Comparison of ENCODE assay signal across 12 mouse cellular contexts in the genomic region with DNA sequence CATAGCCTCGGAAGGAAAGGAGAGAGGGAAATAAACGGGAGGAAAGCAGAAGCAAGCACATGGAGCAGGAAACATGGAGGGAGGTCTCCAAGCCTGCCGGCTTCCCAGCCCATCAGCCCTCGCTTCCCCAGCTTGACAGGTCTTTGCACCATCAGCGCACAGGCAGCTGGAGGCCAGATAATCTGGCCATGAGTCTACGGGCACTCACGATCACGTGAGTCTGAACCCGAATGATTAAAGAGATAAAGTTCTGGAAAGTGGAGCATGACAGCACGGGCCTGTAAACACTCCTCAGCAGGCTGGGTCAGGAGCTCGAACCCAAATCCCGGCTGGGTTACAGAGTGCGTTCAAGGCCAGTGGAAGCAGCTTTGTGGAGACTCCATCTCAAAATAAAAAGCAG. TPM values are rescaled to one million over a fixed set of nuclear protein-coding genes. Genes with fewer than 3 reads are reported as not detected.
DNase-seq lines count a peak whose midpoint lies in the region; ATAC-seq and TF ChIP-seq lines count a peak whose summit lies in the region.
"Had no signal": no experiment of that assay in that cellular context is flagged by ENCODE, and none has a peak within 500 bp of the region (broad histone marks: within the 10 kb centered on the region; RNA-seq: fewer than 3 reads in every experiment).

No protein-coding gene starts in this region.

- H3K27ac ChIP-seq in lung, embryonic 16.5 days (ENCODE audit: low read length) = no peak overlapping the region
- H3K27ac ChIP-seq in embryonic facial prominence, embryonic 10.5 days (replicated peaks) = peak overlapping the region; percentile 19; the same call in 1 of the 2 replicates
- no peak overlapping the region for H3K27ac ChIP-seq in liver, postnatal 0 days (ENCODE audit: low read depth)
- no peak overlapping the region for H3K27ac ChIP-seq in midbrain, postnatal 0 days (ENCODE audit: low read depth, low read length)
- H3K27ac ChIP-seq: embryonic facial prominence, embryonic 15.5 days had no signal

- H3K27me3 ChIP-seq in lung, embryonic 16.5 days (ENCODE audit: control insufficient read depth, insufficient read depth, low read depth, low read length) = no peaks in the 10 kb centered on the region
- H3K27me3 ChIP-seq in embryonic facial prominence, embryonic 10.5 days (replicated peaks; ENCODE audit: low read depth, poor library complexity, severe bottlenecking) = no peaks in the 10 kb centered on the region
- no peaks in the 10 kb centered on the region for H3K27me3 ChIP-seq in liver, postnatal 0 days (ENCODE audit: insufficient read depth, low read length)
- H3K27me3 ChIP-seq in midbrain, postnatal 0 days (ENCODE audit: insufficient read depth, low read length) = no peaks in the 10 kb centered on the region
- H3K27me3 ChIP-seq: embryonic facial prominence, embryonic 15.5 days had no signal

- H3K9ac ChIP-seq in lung, embryonic 16.5 days (ENCODE audit: low read length) = no peak overlapping the region
- 0 out of 2 replicates have a peak overlapping the region, but pooled peaks have one; percentile 16 for H3K9ac ChIP-seq in liver, postnatal 0 days (replicated peaks)
- no peak overlapping the region for H3K9ac ChIP-seq in midbrain, postnatal 0 days (replicated peaks; ENCODE audit: low read length, poor library complexity, severe bottlenecking)
- H3K9ac ChIP-seq: embryonic facial prominence, embryonic 15.5 days had no signal

- no peak for TF ChIP-seq CTCF in liver, postnatal 0 days (IDR thresholded peaks at IDR 0.05; ENCODE audit: low read depth)
- TF ChIP-seq CTCF in midbrain, postnatal 0 days (IDR thresholded peaks at IDR 0.05) = no peak

- 32% methylated on average over 13 of the region's 13 CpGs for WGBS in lung, embryonic 16.5 days
- WGBS in embryonic facial prominence, embryonic 10.5 days = 88% methylated on average over 13 of the region's 13 CpGs
- 49% methylated on average over 13 of the region's 13 CpGs for WGBS in liver, postnatal 0 days (ENCODE audit: insufficient replicate concordance)
- WGBS in midbrain, postnatal 0 days = 79% methylated on average over 13 of the region's 13 CpGs

- H3K4me2 ChIP-seq in lung, embryonic 16.5 days (ENCODE audit: low read depth, low read length) = no peak overlapping the region
- peak overlapping the region; percentile 70 for H3K4me2 ChIP-seq in liver, postnatal 0 days (ENCODE audit: low read depth, low read length)
- H3K4me2 ChIP-seq in midbrain, postnatal 0 days (ENCODE audit: low read depth, low read length, poor library complexity, severe bottlenecking) = no peak overlapping the region
- H3K4me2 ChIP-seq: embryonic facial prominence, embryonic 15.5 days had no signal

- peak; percentile 9 for DNase-seq in embryo, embryonic 10 days (ENCODE audit: low spot score)
- DNase-seq in embryo, embryonic 10.5 days (ENCODE audit: low spot score) = no peak
- DNase-seq in lung, adult 18-20 months = no peak
- DNase-seq in embryonic facial prominence, embryonic 10.5 days (ENCODE audit: low spot score) = no peak
- DNase-seq in liver, postnatal 0 days = peak; percentile 37
- DNase-seq in midbrain, postnatal 0 days (ENCODE audit: low spot score) = no peak
- no peak for DNase-seq in urinary bladder, postnatal 4 days (ENCODE audit: low spot score in 2 of 2)
- DNase-seq: cerebellum, postnatal 36 days; heart, adult 18-20 months had no signal

- no peaks in the 10 kb centered on the region for H3K36me3 ChIP-seq in lung, embryonic 16.5 days (ENCODE audit: control insufficient read depth, insufficient read depth, low read length)
- H3K36me3 ChIP-seq in embryonic facial prominence, embryonic 10.5 days (replicated peaks) = no peaks in the 10 kb centered on the region
- H3K36me3 ChIP-seq in liver, postnatal 0 days (replicated peaks; ENCODE audit: insufficient read depth, low read length) = no peaks in the 10 kb centered on the region
- H3K36me3 ChIP-seq in midbrain, postnatal 0 days (ENCODE audit: insufficient read depth, low read length) = no peaks in the 10 kb centered on the region
- H3K36me3 ChIP-seq: embryonic facial prominence, embryonic 15.5 days had no signal

- no peaks in the 10 kb centered on the region for H3K9me3 ChIP-seq in lung, embryonic 16.5 days (ENCODE audit: control insufficient read depth, low read length)
- no peaks in the 10 kb centered on the region for H3K9me3 ChIP-seq in embryonic facial prominence, embryonic 10.5 days
- no peaks in the 10 kb centered on the region for H3K9me3 ChIP-seq in liver, postnatal 0 days (ENCODE audit: low read length)
- H3K9me3 ChIP-seq in midbrain, postnatal 0 days (ENCODE audit: low read length) = no peaks in the 10 kb centered on the region
- H3K9me3 ChIP-seq: embryonic facial prominence, embryonic 15.5 days had no signal

- TF ChIP-seq EP300 in liver, postnatal 0 days (IDR thresholded peaks at IDR 0.05; ENCODE audit: low read depth) = peak; percentile 54

- H3K4me1 ChIP-seq in lung, embryonic 16.5 days (replicated peaks; ENCODE audit: control insufficient read depth, insufficient read depth, low read length) = no peaks in the 10 kb centered on the region
- peaks cover 28% of the 10 kb centered on the region for H3K4me1 ChIP-seq in embryonic facial prominence, embryonic 10.5 days
- peaks cover 8% of the 10 kb centered on the region for H3K4me1 ChIP-seq in liver, postnatal 0 days (ENCODE audit: insufficient read depth)
- H3K4me1 ChIP-seq in midbrain, postnatal 0 days (ENCODE audit: insufficient read depth, low read length) = no peaks in the 10 kb centered on the region
- H3K4me1 ChIP-seq: embryonic facial prominence, embryonic 15.5 days had no signal

- no peak overlapping the region for H3K4me3 ChIP-seq in lung, embryonic 16.5 days (ENCODE audit: low read length)
- no peak overlapping the region for H3K4me3 ChIP-seq in embryonic facial prominence, embryonic 10.5 days
- H3K4me3 ChIP-seq in liver, postnatal 0 days (ENCODE audit: low read depth, low read length) = peak overlapping the region; percentile 53
- no peak overlapping the region for H3K4me3 ChIP-seq in midbrain, postnatal 0 days (ENCODE audit: low read depth, low read length)
- H3K4me3 ChIP-seq: embryonic facial prominence, embryonic 15.5 days had no signal

- 0 out of 2 replicates have a peak, but pooled peaks have one; percentile 44 for ATAC-seq in lung, embryonic 16.5 days (ENCODE audit: low read depth)
- peak; percentile 4; the same call in 1 of the 2 replicates for ATAC-seq in liver, postnatal 0 days
- no peak for ATAC-seq in midbrain, postnatal 0 days (ENCODE audit: low FRiP score)
- ATAC-seq: intestine, postnatal 0 days had no signal

RNA-seq across cellular contexts. Expression of gene Phc1, which starts 50.4 kb away (rescaled TPM):
- polyA plus RNA-seq in lung, embryonic 16.5 days (2015; fragmentation: Nextera tagmentation; extraction: Ambion mirVana) = 12.9 and 15.4 TPM in 2 replicates
- 28.9 and 29.5 TPM in 2 replicates for polyA plus RNA-seq in embryonic facial prominence, embryonic 10.5 days (2016; fragmentation: Nextera tagmentation; extraction: Ambion mirVana)
- 1.2 and 1.4 TPM in 2 replicates for polyA plus RNA-seq in liver, postnatal 0 days (2015; fragmentation: Nextera tagmentation; extraction: Ambion mirVana)
- total RNA-seq in midbrain, postnatal 0 days (2014; rRNA removed) = 60.5 and 67.1 TPM in 2 replicates
- 24.7 and 26.8 TPM in 2 replicates for polyA plus RNA-seq in midbrain, postnatal 0 days (2015; fragmentation: Nextera tagmentation; extraction: Ambion mirVana)

Comparison
In these comparisons a context has a peak if more than half of its experiments do, and no peak if none do; other contexts are left out.
1. DNase-seq: peak in embryo, embryonic 10 days (single experiment) and liver, postnatal 0 days (single experiment); none in embryo, embryonic 10.5 days (single experiment), lung, adult 18-20 months (0 of 2), embryonic facial prominence, embryonic 10.5 days (single experiment), midbrain, postnatal 0 days (single experiment) and urinary bladder, postnatal 4 days (0 of 2).